Mouse (Mus musculus): ENCODE measurements at regions not wholly inside any gene's neighbourhood (a gene's known extent, or its start where the extent isn't known, plus 50 kb on each side); places are given as distances from the start of the nearest gene placed in this dataset.

DNA sequence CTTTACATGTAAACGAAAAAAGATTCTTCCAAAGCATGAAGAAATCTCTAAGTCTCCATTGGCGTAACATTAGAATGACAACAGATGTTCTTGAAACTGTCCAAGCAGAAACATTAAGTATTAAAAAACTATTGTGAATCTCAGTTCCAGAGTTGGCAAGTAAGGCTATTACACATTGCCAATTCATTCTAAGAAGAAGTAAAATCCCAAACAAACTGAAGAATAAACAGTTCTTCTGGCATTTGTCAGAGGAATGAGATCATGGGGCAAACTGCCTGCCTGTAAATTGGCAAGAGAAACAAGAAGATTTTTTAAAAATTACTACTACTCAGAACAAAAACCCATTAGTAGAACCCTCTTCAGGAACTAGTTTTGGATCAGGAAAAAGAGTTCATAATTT lies 680.1 kb downstream of the Nova1 start:
- no peak for DNase-seq

DNA sequence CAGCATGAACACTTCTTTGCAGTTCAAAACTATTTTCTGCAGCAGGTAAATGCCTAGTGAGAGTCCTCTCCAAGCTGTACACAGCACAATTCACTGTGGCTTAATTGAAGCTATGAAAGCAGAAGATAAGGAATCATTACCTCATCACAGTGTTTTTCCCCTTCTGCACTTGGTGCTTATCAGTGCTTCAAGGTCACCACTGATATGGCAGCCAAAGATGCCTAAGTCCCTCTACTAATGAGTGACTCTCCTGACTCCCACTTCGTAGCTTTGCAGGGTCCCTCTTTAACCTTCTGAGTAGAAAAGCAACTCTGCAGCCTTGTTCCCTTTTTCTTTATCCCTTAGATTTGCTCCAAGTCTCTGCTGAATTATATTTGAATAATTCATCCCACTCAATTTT lies 692.9 kb downstream of the Nova1 start:
- no peak for DNase-seq

DNA sequence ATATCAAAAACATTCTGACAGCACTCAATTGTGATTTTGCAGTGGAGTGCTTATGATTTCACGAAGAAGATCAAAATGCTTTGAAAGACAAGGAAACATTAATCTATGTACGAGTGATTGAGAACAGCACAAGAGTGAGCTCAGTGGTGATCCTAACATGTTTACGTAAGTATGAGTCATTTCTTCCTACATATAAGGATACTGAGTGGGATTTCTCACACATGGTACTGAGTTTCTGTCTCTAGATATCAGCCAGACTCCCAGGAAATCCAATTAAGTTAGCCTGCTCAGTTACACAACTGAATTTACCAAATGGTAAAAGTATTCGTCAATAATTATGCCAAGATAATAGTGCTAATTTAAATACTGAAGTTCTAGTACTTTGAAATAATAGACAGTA lies 707.4 kb downstream of the Nova1 start:
- no peak for DNase-seq

DNA sequence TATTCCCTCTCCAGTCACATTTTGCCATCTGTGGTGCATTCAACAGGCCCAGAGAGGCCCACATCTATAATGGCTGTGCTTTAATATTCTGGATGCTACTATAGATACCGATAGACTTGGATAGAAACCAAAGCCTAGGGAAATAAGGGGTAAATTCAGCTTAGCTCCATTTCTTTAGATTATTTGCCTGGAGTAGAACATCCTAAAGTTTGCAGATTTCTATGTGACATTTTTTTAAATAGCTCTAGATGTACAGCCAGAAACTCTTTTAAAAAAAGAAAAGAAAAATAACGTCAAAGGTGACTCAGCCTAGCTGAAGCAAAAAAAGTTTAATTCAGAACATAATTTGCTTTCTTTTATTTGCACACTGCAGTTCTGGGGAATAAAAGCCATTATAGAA lies 735.4 kb downstream of the Nova1 start:
- no peak for DNase-seq

DNA sequence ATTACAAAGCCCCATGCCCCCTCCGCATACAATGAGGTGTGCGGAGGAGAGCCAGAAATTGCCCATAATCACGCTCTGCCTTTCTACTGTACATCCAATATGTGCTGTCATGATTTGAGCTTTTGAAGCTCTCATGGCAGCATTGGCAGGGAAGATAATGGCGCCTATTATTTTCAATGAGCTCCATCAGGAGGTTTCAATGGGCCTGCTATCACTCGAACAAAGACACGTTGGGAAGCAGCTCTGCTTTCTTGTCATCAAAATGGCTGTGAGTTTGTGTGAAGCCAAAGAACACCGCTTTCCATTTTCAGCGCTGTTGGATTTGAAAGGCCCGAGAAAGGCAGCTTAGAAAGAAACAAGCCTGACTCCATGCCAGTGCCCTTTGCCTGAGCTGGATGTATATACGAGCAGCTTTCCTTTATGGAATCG lies 742.9 kb downstream of the Nova1 start:
- DNase-seq, result no peak

DNA sequence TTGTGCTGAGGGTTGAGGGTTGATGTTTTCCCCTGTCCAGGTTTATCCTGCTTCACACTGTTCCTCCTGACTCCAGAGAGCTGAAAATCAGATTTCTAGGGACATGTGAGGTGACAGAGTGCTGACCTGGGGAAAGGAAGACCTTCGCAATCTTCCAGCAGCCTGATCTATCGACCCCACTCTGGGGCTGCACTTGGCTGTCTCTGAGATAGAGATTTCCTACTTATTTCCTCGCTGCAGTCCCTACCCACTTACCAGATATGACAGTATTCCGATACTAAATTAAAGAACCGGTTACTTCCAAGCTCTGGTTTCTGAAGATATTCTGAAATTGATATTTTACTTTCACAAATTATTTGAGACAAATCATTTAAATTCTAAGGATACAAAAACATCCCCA lies 743.4 kb downstream of the Nova1 start:
- no peak for DNase-seq

DNA sequence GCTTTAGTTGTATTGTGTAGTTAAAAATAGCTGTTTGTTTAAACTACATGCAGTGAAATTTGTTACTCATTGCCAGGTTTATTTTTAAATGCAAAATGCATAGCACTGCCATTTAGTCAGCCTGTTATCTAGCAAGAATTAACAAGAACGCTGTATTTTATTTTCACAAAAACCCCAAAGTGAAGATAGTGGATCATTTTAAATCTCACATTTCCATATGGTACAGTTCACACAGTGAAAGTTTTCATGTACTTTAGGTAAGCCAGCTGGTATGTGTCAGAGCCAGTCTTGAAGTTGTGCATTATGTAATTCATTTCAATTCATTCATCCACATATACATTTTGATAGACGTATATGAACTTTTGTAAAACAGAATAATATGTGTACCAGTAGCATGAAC lies 751.8 kb downstream of the Nova1 start:
- DNase-seq, result no peak

DNA sequence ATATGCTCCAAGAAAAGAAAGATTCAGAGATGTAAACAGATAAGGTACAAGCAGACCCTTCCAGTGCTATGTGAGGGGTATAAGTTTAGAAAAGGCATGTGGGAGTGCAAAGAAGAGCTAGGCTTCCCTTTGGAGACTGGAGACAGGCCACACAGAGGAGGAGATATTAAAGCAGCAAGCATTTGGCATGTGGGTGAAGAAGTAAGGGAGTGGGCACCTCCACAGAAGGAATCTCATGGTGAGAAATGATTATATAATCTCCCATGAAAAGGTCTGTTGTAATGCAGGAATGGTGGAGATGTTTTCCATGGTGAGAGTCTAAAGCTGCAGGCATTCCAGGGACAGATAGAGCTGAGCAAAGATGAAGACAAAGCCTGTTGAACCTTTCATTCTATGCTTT lies 778.1 kb downstream of the Nova1 start:
- DNase-seq, result no peak

DNA sequence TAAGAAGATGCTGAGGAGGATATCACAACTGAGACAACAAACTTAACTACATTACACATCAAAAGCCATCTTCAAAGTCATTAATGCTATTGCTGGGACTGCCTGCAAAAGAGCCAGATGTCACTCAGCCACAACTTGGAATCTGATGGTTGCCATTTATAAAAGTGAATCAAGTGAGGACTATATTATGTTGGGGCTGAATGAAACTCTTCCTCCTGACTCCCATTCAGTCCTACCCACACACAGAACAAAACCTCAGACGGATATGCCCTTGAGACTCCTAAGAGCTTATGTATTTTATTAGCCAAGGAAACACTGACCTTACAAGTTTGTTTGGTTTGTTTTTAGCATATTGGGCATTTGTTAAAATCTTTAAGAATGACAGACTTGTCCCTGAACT lies 778.5 kb downstream of the Nova1 start:
- no peak for DNase-seq

DNA sequence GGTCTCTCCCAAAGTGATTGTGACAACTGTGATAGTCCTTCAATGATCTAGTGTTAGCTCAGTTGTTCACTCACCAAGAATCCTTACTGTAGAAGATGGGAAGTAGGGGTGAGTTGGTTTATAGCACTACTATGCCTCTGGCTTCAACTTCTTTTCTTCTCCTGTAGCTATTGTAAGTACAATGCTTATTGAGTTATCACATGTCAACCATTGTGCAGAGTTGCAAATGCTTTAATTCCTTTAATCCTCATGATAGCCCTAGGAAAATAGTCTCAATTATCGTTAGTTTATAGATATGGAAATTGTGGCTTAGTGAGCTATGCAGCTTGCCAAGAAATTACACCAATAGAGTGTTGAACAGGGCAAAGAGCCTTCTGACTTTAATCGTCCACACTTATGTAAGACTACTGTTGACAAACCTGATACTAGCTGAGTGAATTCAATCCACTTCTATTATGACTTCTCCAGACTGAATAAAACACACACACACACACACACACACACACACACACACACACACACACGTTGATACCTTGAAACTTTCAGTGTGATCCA lies 782.1 kb downstream of the Nova1 start:
- no peak for DNase-seq

DNA sequence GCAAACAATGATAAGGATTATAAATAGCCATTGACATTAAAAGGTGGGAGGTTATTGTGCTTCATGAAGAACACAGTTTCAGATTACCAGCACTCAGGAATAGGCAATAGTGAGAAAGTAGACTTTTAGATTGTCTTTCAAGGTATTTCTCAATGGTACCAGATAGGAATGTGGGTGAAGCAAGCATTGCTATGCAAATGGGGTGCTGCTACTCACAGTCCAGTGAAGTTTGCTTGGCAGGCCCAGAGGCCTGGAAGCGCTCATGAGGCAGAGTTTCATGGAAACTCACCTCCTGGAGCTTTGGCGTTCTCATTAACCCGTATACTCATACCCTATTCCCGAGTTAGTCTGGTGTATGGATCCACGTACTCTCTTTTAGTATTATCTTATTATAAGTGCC lies 793.5 kb downstream of the Nova1 start:
- DNase-seq, result no peak

DNA sequence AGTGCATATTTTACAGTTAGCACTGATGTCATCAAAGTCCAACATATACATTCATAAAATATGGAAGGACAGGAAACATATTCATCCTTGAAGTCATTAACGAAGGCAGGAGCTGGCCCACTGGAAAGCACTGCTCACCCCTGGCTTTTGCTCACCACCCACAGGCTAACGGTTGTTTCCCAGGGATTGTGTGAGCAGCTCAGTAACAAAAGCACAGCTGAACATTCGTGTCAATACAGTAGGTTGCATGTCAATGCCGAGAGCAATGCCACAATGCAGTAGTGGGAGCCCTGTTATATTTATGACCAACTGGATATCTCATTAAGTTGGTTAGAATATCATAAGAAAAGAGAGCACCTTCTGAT lies 797.2 kb downstream of the Nova1 start:
- DNase-seq, result no peak

DNA sequence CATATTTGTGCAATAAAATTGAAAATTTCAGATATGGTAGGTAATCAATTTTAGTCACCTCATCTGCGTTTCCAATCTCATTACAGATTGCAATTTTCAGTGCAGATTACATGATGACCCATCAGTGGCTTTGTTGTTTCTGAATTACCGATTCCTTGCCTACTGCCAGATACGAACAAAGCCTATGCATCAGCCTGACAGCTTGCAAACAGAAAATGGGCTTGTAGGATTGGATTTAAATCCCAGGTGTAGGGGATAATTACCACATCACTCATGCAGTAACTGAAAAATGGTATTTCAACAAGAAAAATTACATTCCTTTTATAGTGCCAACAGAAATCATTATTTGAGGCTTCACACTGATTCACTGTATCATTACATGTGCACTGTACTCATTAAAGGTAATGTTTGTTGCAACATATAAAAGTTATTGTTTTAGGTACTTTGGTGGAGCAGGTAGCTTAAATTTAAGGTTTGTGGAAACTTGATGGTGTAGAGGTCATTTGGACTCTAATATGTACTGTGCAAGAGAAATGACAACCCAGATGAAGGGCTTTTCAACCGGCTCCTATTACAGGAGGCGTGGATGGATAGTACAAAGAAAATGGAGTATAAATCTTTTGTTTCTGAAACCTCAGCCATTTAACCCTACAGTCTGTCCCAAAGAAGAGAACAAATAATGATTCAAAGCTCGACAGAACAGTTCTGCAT lies 797.7 kb downstream of the Nova1 start:
- DNase-seq, result no peak

DNA sequence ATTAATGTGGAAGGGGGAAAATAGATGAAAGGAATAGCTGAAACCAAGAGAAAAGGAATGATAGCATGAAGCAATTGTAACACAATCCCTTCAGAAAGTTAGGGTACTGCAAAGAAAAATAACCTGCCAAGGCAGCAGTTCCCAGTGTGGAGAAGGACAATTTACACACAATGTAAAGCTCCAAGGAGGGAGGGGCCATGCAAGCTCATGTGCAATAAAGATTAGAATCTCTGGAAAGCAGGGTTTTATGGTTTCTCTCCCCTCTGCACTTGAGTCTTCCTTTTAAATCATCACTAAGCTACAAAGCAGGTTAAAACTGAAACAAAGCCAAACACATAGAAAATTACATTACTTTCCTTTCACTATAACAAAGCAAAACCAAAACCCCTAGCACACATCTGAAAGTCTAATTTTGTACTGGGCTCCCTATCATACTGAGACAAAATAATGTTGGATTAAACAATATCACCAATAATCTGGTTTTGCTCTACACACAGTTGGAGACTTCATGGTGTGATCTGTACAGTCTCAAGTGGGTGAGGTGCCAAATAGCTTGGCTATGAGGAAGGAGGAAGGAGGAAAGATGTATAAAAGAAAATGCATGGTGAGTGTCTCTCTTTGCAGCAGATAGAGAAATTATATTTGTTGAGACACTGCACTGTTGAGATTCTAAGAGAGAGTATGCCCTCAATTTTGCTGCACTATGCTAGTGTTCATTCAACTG lies 840.9 kb downstream of the Nova1 start:
- DNase-seq, result no peak

DNA sequence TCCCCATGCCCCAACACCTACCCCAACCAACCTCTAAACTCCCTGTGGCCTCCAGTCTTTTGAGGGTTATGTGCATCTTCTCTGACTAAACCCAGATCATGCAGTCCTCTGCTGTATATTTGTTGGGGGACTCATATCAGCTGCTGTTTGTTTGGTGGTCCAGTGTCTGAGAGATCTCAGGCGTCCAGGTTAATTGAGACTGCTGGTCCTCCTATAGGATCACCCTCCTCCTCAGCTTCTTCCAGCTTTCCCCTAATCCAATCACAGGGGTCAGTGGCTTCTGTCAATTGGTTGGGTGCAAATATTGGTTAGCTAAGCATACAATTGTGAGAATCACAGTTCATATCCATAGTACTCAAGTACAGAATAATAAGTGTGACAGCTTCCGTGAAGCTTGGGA lies 842.9 kb downstream of the Nova1 start:
- no peak for DNase-seq

DNA sequence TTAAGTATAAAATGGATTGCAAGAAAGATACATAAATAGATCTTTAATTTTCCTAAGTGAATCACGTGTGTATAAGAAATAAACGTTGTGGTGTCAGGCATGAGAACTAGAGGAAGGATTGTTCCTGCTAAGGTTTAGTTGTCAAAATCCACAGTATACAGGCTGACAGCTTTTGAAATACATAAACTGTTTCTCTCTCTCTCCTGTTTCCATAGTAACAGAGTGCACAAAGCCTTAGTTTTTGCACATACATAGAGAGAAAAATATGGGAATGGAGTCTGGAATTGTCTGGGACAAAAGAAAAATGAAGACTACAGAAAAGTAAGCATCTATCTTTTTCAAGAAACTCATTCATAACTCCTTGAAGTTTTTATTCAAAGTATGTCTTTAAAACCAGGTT lies 848.3 kb downstream of the Nova1 start:
- DNase-seq, result no peak

DNA sequence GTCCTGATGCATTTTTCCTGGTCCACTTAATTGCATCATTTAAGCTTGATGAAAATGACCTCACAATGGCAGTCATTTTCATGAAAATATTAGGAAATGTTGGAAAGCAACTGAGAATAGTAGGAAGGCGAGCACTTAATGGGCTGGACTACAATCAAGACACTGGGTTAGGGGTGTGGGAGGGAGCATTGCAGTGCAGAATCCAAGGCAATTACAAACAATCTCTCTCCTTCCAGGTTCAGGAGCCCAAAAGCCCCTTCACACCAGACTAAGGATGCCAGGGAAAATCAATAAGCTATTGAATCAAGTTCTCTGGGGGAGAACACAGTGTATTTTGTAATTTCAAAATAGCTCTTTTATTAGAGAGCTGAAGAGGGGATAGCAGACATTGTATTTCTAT lies 848.8 kb downstream of the Nova1 start:
- no peak for DNase-seq

DNA sequence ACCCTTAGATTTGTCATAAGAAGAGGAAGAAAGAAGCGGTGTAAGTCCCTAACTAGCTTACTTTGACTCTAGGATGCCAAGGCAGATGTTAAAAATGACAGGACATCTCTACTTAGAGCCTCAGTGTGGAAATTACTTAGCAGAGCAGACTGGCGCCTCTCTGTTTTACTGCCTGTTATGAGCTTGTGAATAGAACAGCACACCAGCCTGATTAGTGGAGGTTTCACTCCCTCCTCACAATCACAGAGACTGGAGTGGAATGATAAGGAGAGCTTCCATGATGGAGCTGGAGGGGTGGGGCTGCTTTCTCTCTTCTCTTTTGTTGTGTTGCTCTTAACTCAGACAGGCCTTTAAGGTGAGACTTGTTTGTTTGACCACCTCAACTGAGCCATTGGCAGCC lies 871.8 kb downstream of the Nova1 start:
- no peak for DNase-seq

DNA sequence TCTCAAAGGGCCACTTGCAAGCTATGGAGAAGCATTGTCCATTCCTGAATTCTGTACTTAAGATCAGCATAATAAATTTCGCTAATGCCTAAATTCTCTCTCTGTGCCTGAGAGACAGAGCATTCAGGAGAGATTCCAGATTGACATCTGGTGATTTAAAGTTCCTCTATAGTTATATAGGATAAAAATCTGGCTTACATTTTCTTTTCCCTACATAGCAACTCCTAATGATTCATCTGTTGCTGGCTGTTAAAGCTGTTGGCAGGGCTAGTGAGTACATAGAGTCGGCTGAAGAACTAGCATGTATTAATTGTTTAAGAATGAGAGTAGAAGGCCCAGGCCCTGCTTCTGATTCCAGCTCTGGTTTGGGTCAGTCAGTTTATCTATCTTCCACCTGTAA lies 870.0 kb upstream of the Stxbp6 start:
- no peak for DNase-seq

DNA sequence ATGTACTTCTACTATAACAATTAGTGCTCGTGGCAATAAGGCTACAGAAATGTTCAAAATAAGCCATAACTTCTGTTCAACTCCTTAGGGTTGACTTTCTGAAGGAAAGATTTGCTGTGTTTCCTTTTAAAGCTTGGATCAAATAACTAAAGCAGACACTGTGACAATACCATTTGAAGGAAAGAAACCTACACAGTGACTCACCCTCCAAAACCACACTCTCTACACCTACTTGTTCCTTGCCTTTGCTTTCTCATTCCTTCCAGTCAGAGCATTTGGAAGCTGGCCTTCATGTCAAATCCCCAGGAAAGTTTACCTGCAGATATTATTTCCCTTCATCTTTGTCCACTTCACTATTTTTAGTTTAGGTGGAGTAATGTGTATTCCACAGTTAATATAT lies 867.9 kb upstream of the Stxbp6 start:
- DNase-seq, result no peak

DNA sequence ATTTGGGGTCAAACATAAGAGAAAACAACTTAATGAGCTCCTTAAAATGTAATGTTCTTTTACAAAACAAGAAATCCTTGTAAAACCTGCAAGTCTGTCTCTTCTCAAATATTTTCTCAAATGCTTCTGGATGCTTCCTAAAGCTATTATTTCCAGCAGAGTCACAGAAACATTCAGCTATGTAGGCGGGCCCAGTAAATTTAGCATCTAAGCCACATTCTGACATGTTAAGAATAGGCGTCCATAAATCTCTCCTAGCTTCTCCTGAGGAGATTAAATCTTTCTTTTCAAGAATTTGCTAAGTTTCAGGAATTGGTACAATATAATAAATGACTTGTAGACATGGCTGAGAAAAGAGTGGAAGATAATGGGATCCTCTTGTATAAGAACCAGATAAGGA lies 858.9 kb upstream of the Stxbp6 start:
- DNase-seq, result no peak

DNA sequence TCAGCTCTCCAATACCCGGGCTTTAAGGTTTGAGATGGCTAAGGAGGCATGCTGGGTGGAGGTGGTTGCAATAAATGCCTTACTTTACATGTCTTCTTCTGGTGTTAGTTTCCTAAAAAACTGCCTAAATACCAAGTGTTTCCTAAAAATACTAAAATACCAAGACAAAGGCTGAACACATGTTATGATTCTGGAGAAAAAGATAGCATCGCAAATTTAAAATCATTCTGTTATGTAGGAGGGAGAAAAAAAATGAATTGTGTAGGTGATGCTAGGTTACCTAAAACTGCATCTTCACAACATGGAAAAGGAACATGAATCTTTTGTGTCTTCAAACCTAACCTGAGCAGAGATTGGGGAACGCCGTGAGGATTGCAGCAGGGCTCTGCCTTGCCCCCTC lies 857.7 kb upstream of the Stxbp6 start:
- no peak for DNase-seq

DNA sequence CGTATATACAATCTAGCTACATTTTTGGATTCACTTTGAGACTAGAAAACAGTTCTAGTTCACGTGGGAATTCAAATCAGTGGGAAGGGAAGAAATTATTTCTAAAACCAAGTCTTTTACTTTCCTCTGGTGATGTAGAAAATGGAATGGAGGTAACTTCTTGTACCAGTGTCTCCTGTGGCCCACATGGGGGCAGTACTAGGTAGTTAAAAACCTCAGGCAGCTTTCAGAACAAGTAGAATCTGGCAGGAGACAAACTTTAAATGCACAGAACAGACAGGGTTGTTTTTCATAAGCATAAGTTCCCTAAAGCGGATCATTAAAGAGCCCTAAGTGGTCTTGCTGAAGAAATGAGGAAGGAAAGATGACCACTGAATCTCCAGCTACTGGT lies 855.2 kb upstream of the Stxbp6 start:
- DNase-seq, result peak in 1 of 2 experiments; percentile 4

DNA sequence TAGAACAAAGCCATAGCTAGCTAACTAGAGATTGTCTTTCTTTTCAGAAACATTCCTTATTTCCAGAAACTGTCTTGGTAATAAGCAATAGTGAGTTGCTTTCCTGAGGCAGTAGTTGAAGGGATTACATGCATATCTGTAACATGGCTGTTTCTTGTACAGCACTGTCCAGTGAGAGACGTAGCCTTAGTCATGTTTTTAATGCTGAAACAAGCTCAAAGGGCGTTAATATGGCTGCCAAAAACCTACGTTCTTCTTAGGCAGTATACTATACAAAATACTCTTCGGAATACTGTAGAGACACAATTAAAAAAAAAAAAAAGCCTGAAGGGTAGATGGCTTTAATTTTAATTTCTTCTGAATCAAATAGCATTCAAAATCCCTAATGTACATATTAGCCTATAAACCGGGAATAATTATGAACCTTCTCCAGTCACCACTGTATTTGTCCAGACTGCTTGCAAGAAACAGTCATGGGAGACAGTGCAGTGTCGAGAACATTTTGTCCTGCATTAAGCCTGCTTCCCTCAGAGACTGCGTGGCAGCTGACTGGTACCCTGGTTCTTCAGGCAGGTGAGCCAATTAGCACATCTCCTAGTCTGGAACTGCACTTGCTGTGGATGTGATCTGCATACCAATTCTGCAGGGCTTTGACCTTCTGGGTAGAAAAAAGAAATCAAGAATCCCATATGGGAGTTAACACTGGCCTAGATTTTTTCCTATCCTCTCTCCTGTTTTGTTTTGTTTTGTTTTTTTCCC lies 854.7 kb upstream of the Stxbp6 start:
- DNase-seq, result no peak

Measured in layer of hippocampus, postnatal 36 days (tissue).